Mouse (Mus musculus) heart, postnatal 36 days (tissue): ENCODE data around the gene Atg10. TPM values are rescaled to one million over a fixed set of nuclear protein-coding genes. Genes with fewer than 3 reads are reported as not detected.

ENCODE experiments used
- DNase-seq, 2 experiments: peaks; one replicate each; pipeline ENCODE4 v3.0.0; 2021 to 2022
- intact Hi-C: fragments of 180-260 bp; cut with DNase I; formaldehyde crosslinking; loops from one replicate; pipeline ENCODE4 v1.15.1; 2025
- total RNA-seq, 2 experiments: library from RNA; stranded (reverse); gene quantifications; 2 replicates each; pipeline ENCODE4 v1.2.3; 2021

Gene Atg10
- total RNA-seq, 2 experiments from 2014 or later = 26.6 to 31.4 TPM

- intact Hi-C loops = no loop called here
- DNase-seq = no peak
Measured at GRCm38 (mm10) chr13:91178428-91179160, 45.2 kb downstream of the Atg10 start.

DNA sequence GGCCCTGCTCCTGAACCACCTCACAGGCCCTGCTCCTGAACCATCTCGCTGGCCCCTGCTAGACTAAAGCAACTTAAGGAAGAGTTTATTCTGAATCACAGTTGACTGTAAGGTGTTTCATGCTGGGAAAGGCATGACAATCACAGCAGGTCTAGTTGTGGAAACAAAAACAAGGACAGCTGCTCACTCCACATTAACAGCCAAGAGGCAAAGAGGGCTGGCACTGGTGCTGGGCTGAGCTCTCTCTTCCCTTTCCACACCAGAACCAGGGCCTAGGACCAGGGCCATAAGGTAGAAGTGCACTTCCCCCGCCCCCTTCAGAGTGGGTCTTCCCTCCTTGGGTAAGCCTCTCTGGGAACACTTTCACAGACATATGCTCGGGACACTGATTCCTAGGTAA, 48.4 kb downstream of the Atg10 start:
- intact Hi-C loops = no loop called here
- DNase-seq = no peak

DNA sequence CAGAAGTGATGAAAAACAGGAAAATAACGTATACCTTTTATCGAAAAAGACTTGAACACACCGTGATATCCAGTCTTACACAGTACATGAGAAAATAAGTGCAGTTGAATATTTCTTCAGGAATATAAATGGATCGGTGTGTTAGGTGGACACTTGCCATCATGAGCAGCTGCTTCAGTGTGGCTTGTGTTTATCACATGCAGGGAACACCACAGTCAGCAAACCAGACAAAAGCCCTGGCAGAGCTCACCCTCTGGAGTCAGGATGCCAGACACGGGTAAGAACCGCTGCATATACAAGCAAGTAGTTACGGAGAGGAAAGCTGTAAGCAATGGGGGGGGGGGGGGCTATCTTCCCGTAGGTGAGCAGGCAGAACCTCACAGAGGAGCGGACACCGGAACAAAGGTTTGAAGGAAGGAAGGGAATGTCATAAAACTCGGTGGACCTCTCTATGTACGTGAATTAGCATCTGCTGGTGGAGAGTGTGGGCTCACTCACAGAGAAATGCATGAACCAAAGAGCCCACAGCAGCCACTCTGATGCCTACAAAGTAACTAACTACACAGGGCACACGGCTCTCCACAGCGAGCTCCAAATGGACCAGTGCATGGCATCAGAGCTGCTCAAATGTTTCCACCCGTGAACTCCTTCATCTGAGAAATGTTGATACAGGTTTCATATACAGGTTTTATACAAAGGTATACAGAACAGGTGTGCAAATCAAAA, 51.8 kb downstream of the Atg10 start:
- intact Hi-C loops = no loop called here
- no peak for DNase-seq

- DNase-seq = no peak
- intact Hi-C loops = no loop called here
Measured at GRCm38 (mm10) chr13:91171205-91171604, 52.6 kb downstream of the Atg10 start.

- intact Hi-C loops = loop anchor here (5.0 kb wide), 2 partner anchors 198 to 293 kb away; partner anchors contain the start of gene Ssbp2
- DNase-seq = no peak
Measured at GRCm38 (mm10) chr13:91169529-91170319, 54.0 kb downstream of the Atg10 start.

GRCm38 (mm10) chr13:91168486-91168885, 55.3 kb downstream of the Atg10 start:
- DNase-seq = no peak
- intact Hi-C loops = loop anchor here (5.0 kb wide), 2 partner anchors 199 to 294 kb away; partner anchors contain the start of gene Ssbp2

- DNase-seq = no peak
- intact Hi-C loops = loop anchor here (5.0 kb wide), 2 partner anchors 200 to 295 kb away; partner anchors contain the start of gene Ssbp2
Measured at GRCm38 (mm10) chr13:91167561-91167960, 56.2 kb downstream of the Atg10 start.

GRCm38 (mm10) chr13:91166286-91166685, 57.5 kb downstream of the Atg10 start:
- intact Hi-C loops = loop anchor here (5.0 kb wide), 2 partner anchors 201 to 296 kb away; partner anchors contain the start of gene Ssbp2
- no peak for DNase-seq

- intact Hi-C loops = loop anchor here (5.0 kb wide), 2 partner anchors 202 to 297 kb away; partner anchors contain the start of gene Ssbp2
- DNase-seq = peak in 1 of 2 experiments; percentile 23
Measured at GRCm38 (mm10) chr13:91165200-91165599, 58.6 kb downstream of the Atg10 start.

- intact Hi-C loops = loop anchor here (5.0 kb wide), 1 partner anchor 59 kb away; the partner anchor contains the start of gene Atg10
Measured at GRCm38 (mm10) chr13:91163292-91163691, 60.5 kb downstream of the Atg10 start.

DNA sequence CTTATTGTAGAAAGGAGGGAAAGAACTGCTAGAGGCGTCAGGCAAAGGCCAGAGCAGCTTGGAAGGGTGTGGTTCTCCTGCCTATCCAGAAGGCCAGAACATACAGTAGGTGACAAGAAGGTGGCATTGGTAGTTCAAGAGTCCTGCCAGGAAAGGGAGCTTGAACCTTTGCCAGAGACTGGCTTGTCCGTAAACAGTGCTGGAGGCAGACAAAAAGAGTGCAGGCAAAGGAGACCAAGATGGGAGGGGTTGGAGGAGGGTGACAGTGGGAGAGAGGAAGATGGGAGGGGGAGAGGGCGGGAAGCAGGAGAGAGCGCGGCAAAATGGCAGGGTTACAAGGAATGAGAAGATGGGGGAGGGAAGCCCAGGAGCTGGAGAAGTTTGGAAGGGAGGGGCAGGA, 61.3 kb downstream of the Atg10 start:
- DNase-seq = no peak
- intact Hi-C loops = loop anchor here (5.0 kb wide), 1 partner anchor 60 kb away; the partner anchor contains the start of gene Atg10

More at GRCm38 (mm10) chr13:91163292-91163691, 60.5 kb downstream of the Atg10 start:
- DNase-seq = no peak

DNA sequence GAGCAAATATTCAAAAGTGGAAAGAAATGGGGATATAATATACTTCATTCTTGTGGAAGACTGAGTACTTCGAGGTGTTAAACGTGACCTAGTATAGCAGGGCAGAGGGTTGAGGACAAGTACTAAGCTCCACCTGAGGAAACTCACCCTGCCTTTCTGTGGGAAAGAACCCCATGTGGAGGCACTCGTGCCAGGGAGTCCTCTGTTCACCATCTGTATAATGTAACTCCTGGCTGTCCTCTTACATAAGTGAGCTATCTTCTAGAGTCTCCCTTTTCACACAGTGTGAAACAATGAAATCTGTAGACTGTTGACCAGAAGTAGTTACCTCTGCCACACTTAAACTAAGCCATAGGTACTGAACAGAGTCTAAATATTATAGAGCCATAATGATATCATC, 63.2 kb downstream of the Atg10 start:
- DNase-seq = no peak
- intact Hi-C loops = loop anchor here (5.0 kb wide), 1 partner anchor 62 kb away; the partner anchor contains the start of gene Atg10

DNA sequence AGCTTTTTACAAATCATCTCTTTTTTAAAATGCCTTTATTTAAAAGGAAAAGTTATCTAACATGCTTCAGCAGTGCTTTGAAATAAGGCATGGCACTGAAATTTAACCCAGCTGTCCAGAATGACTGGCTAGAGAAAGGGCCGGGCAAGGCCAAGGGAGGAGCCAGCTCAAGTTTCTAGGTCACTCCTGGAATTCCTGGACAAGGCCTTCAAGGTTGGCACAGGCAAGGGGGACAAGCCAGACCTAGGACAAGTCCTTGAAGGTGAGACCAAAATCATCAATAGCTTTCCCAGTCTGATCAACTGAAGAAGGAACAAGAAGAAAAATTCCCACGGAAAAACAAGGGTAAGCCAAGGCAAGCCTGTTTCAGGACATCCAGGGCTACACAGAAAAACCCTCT, 63.9 kb downstream of the Atg10 start:
- intact Hi-C loops = loop anchor here (5.0 kb wide), 1 partner anchor 62 kb away; the partner anchor contains the start of gene Atg10
- DNase-seq = no peak

- intact Hi-C loops = no loop called here
Measured at GRCm38 (mm10) chr13:91157941-91158340, 65.8 kb downstream of the Atg10 start.

GRCm38 (mm10) chr13:91157429-91157828, 66.3 kb downstream of the Atg10 start:
- intact Hi-C loops = no loop called here
- no peak for DNase-seq

More at GRCm38 (mm10) chr13:91157941-91158340, 65.8 kb downstream of the Atg10 start:
- no peak for DNase-seq

GRCm38 (mm10) chr13:91156949-91157348, 66.8 kb downstream of the Atg10 start:
- no peak for DNase-seq
- intact Hi-C loops = no loop called here

DNA sequence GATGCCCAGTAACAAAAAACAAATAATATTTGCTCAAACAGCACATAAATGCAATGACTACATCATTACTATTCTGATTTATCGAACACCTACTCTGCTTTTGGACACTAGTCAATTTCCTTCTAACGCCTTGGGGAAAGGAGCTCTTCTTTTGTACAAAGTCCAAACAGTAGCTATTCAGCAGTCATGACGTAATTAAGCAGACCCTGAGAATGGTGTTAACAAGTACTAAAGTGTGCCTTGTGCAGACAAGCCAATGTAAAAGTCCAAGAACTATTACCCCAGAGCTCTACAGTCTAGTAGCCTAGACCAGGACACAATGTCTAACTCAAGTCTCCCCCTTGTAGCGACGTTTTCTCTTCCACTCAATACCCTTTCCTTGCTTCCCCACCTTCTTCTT, 67.5 kb downstream of the Atg10 start:
- DNase-seq = no peak
- intact Hi-C loops = no loop called here

GRCm38 (mm10) chr13:91155429-91156207, 68.2 kb downstream of the Atg10 start:
- intact Hi-C loops = no loop called here

GRCm38 (mm10) chr13:91154622-91155021, 69.1 kb downstream of the Atg10 start:
- intact Hi-C loops = no loop called here
- DNase-seq = no peak

More at GRCm38 (mm10) chr13:91155429-91156207, 68.2 kb downstream of the Atg10 start:
- no peak for DNase-seq

DNA sequence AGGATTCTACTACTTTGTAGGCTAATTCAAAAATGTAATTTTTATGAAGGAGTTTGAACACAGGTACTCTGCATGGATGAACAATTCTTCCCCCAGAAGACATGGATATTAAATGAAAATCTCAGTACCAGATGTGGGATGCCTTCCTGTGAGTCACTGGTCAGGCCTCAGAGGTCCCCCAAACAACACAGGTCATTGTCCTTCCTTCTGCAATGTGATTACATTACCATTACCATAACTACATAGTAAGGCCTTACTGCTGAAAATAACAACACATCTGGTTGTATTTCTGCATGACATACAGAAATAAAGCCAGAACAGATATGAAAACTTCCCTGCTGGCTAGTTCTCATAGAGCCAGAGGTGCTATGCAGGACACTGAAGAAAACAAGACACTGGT, 87.4 kb downstream of the Atg10 start:
- no peak for DNase-seq
- intact Hi-C loops = no loop called here
